Mouse (Mus musculus) adrenal gland, adult 8-10 months (tissue): ENCODE results near the gene Cyb561a3. TPM values are rescaled to one million over a fixed set of nuclear protein-coding genes. Genes with fewer than 3 reads are reported as not detected.

ENCODE experiments used
- DNase-seq: peaks from one replicate; pipeline ENCODE4 v3.0.0; 2022
- total RNA-seq, 4 experiments: library from RNA; stranded (reverse); gene quantifications; 2 replicates each; pipeline ENCODE4 v1.2.4; 2022

Gene Cyb561a3
- total RNA-seq, 4 experiments from 2014 or later = 20.4 to 25.9 (median 22.7) TPM

GRCm38 (mm10) chr19:10591659-10592377, 14.8 kb downstream of the Cyb561a3 start:
- DNase-seq = no peak

DNA sequence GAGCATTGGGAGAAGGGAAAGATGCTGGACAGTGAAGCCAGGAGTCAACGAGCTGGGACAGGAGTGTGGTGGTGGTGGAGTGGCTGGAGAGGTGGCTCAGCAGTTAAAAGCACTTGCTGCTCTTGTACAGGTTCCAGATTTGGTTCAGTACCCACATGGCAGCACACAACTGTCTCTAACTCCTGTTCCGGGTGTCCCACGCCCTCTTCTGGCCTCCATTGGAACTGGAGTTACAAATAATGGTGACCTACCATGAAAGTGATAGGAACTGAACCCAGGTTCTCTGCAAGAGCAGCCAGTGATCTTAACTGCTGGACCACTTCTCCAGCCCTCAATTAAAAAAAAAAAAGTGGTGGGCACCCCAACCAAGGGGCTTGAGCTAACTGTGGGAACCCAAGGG, 21.2 kb downstream of the Cyb561a3 start:
- no peak for DNase-seq

GRCm38 (mm10) chr19:10599648-10600047, 22.7 kb downstream of the Cyb561a3 start:
- no peak for DNase-seq

DNA sequence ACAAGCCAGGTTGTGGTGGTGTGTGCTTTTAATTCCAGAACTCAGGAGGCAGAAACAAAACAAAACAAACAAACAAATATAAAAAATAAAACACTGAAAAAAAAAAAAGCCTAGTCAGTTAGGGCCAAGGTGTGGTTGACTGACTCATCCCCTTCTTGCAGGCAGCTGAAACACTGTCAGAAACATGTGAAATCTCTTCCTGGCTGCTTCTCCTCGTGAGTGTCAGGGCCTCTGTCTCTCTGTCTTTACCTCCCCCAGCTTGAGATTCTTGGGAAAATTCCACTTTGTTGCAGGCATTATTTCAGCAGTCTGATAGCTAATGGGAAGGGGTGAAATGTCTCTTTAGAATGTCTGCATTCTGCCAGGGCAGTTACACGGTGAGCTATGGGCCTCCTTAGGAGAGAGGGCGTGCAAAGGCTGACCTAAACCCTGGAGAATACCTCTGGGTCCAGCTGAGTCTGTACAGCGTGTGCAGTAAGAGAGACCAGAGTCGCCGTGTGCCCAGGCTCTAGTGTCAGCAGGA, 25.3 kb downstream of the Cyb561a3 start:
- DNase-seq = peak; percentile 24

- peak; percentile 76 for DNase-seq
Measured at GRCm38 (mm10) chr19:10602787-10603186, 25.8 kb downstream of the Cyb561a3 start.

DNA sequence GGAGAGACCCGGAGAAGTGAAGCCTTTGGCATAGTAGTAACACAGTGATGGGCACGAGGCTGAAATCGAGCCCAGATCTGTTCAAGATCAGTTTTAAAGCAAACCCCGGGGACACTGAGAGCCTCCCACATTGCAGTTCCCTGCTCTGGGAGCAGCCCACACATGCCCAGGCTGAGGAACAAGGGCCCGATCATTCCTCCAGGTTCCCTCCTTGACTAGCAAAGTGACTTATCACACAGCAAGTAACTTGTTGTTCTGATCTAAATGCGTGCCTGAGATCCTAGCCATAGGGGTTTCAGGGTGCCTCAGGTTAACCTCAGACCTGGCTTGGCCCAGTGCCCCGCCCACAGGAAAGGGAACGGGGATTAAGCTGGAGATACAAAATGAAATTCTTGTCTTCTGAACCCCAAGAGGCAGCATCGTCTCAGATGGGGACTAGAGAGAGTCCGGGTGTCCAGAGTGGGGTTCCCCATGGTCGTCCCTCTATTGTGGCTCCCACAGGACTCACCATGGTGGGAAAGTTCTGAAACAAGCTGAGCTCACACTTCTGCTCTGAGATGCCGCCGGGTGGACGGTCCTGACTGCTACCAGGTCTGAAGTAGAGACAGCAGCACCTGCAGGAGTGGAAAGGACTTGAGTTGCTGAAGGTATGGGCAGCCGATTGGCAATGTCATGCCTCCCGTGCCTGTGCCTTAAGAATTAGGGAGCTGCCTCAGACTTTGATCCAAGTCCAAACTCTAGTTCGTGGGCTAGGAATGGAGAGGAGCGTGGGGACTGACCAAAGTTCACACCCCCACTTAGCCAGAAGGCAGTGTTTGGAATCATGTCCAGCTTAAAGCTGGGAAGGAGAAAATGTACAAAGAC, 26.9 kb downstream of the Cyb561a3 start:
- no peak for DNase-seq

GRCm38 (mm10) chr19:10604534-10604933, 27.6 kb downstream of the Cyb561a3 start:
- DNase-seq = no peak

DNA sequence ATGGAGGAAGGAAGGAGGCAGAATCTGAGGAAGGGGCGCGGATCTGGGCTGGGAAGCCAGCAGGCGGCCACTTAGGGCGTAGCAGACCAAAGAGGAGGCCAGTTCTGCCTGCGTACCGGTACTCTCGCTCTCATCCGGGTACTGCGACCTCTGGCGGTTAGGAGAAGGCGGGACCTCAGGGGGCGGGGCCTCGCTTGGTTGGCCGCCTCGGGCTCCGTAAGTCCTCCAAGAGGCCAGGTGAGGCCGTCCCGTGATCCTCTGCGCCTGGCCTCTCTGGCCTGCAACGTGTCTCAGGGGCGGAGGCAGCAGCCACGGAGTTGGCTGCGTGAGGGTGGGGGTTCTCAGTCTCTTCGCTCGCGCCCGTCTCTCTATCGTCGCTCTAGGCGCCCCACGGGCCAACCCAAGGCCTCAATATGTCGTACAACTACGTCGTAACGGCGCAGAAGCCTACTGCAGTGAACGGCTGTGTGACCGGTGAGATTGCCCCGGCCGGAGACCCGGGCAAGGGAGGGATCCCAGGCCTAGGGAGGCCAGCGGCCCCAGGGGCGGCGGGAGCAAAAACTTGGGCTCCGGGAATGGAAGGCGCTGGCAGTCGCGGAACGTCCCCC, 28.4 kb downstream of the Cyb561a3 start, which contains the start of the genes Ddb1 and Tkfc:
TSS of gene Ddb1 (plus strand) at position 35 of the 608 bp plus-strand sequence.
TSS of gene Tkfc (minus strand) at position 362 of the 608 bp plus-strand sequence.
- DNase-seq = peak; percentile 97

- DNase-seq = no peak
Measured at GRCm38 (mm10) chr19:10605901-10606622, 29.1 kb downstream of the Cyb561a3 start.

- no peak for DNase-seq
Measured at GRCm38 (mm10) chr19:10608573-10609240, 31.7 kb downstream of the Cyb561a3 start.

- peak; percentile 28 for DNase-seq
Measured at GRCm38 (mm10) chr19:10634106-10634871, 57.3 kb downstream of the Cyb561a3 start, which contains the start of gene Vwce. Vwce (plus strand) TSS chr19:10634213.

- peak; percentile 34 for DNase-seq
Measured at GRCm38 (mm10) chr19:10634872-10635318, 57.9 kb downstream of the Cyb561a3 start.

GRCm38 (mm10) chr19:10637840-10638239, 60.9 kb downstream of the Cyb561a3 start:
- no peak for DNase-seq

DNA sequence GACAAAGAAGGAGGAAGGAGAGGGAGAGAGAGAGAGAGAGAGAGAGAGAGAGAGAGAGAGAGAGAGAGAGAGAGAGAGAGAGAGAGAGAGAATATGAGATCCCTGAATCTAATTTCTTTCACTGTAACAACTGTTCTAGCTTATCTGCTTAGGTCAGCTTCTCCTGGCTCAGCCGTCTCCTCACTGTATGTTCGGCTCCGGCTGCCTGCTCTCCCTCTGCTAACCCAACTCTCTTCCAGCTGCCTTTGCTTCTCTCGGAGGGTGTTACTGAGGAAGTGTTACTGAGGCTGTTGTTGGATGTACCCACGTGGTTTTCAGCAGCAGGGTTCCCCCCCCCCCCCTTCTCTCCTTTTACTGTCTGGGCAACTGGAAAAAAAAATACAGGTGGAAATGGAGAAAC, 63.1 kb downstream of the Cyb561a3 start:
- no peak for DNase-seq

DNA sequence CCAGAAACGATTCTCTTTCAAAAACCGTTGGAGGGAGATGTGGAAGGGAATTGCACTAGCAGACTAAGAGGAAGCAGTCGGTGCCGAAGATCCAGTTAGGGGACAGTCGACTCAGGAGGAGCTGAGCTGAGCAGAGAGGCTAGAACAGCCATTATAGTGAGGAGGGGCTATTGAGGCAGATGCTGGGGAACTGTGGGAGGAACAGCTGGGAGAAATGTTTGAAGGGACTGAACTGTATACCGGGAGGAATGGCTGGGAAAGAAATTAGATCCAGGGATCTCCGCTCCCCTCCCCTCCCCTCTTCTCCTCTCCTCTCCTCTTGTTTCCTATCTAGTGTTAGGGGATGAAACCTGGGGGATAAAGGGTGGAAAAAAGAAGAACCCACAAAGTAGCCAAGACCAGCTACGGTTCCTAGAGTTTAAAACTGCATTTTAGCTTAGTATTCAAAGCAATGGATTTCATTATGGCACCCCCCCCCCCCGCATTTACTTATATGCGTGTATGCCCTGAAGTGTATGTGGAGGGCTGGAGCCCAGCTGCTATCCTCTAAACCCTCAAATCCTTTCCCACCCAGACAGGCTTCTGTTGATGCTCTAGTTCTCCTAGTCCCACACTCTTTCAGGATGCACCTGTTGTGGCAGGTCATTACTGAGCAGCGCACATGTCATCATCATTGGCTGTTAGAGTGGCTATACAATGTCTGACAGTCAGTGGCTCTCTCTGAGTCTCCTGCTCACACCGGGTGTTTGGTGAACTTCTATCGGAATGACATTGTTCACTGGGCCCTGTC, 63.8 kb downstream of the Cyb561a3 start:
- DNase-seq = no peak
